Mouse (Mus musculus) MEL (cell line): ENCODE measurements around the gene Ptgr2. TPM values are rescaled to one million over a fixed set of nuclear protein-coding genes. Genes with fewer than 3 reads are reported as not detected.
"Not testable (repeated sequence)": the region's sequence is repeated elsewhere in the genome, so short reads cannot be mapped to it uniquely, and the experiment has no call there.

Experiments
- DNase-seq: peaks from one replicate; pipeline ENCODE4 v3.0.0; 2011; ENCODE audit warnings: low read depth, low spot score
- H3K27ac ChIP-seq: 2 replicates; pipeline ENCODE4 v1.5.1; 2012; ENCODE audit warnings: low read depth, mild to moderate bottlenecking, control low read depth, low read length, moderate library complexity; ENCODE audit not compliant: control insufficient read depth
- H3K27me3 ChIP-seq, 2 experiments: fragments of 150-350 bp in 1 of 2; sonication (generic) in 1 of 2; 2 replicates each; pipeline ENCODE4 v1.6.1; 2012; ENCODE audit warnings: low read length in 2 of 2, mild to moderate bottlenecking in 2 of 2, improper control_type of control experiment in 1 of 2, moderate library complexity in 1 of 2; ENCODE audit not compliant: insufficient read depth in 2 of 2, control insufficient read depth in 1 of 2
- H3K36me3 ChIP-seq, 2 experiments: 2 replicates each; pipeline ENCODE4 v1.6.1; 2012 to 2014; ENCODE audit warnings: low read length in 2 of 2, improper control_type of control experiment in 1 of 2, inconsistent platforms in 1 of 2, mild to moderate bottlenecking in 1 of 2; ENCODE audit not compliant: insufficient read depth in 2 of 2, control insufficient read depth in 1 of 2
- H3K4me1 ChIP-seq, 2 experiments: fragments of 150-350 bp in 1 of 2; sonication (generic) in 1 of 2; 2 replicates each; pipeline ENCODE4 v1.6.1; 2012; ENCODE audit warnings: low read length in 2 of 2, improper control_type of control experiment in 1 of 2, mild to moderate bottlenecking in 1 of 2; ENCODE audit not compliant: insufficient read depth in 2 of 2, control insufficient read depth in 1 of 2
- H3K4me3 ChIP-seq, 2 experiments: fragments of 150-350 bp in 1 of 2; sonication (generic) in 1 of 2; 2 replicates each; pipeline ENCODE4 v1.5.1; 2012; ENCODE audit warnings: low read depth in 2 of 2, low read length in 2 of 2, mild to moderate bottlenecking in 2 of 2, moderate library complexity in 2 of 2, control low read depth in 1 of 2, improper control_type of control experiment in 1 of 2; ENCODE audit not compliant: control insufficient read depth in 1 of 2, insufficient read depth in 1 of 2
- H3K79me2 ChIP-seq: 2 replicates; pipeline ENCODE4 v1.6.1; 2012; ENCODE audit warnings: mild to moderate bottlenecking, low read length, moderate library complexity; ENCODE audit not compliant: control insufficient read depth, poor library complexity, insufficient read depth
- H3K9ac ChIP-seq: 2 replicates; pipeline ENCODE4 v1.6.1; 2012; ENCODE audit warnings: low read depth, mild to moderate bottlenecking, control low read depth, low read length, moderate library complexity; ENCODE audit not compliant: control insufficient read depth, poor library complexity, severe bottlenecking
- H3K9me3 ChIP-seq: fragments of 150-350 bp; sonication (generic); replicated peaks from 2 replicates; pipeline ENCODE4 v1.6.1; 2012; ENCODE audit warnings: mild to moderate bottlenecking, low read length, improper control_type of control experiment, moderate library complexity; ENCODE audit not compliant: insufficient read depth
- BHLHE40 ChIP-seq: IDR thresholded peaks from 2 replicates; pipeline ENCODE4 v1.6.1; 2012; ENCODE audit warnings: low read depth, mild to moderate bottlenecking, inconsistent platforms, low read length, improper control_type of control experiment, borderline replicate concordance
- CTCF ChIP-seq, 3 experiments: IDR thresholded peaks in 2 of 3; conservative IDR thresholded peaks in 1 of 3; 2 replicates each; pipeline ENCODE4 v1.5.1; 2011 to 2012; ENCODE audit warnings: low read length in 3 of 3, low read depth in 2 of 3, mild to moderate bottlenecking in 2 of 3, improper control_type of control experiment in 1 of 3, inconsistent platforms in 1 of 3, mixed read lengths in 1 of 3, moderate library complexity in 1 of 3; ENCODE audit not compliant: control insufficient read depth in 1 of 3, insufficient read depth in 1 of 3, poor library complexity in 1 of 3, severe bottlenecking in 1 of 3
- EP300 ChIP-seq, 2 experiments: IDR thresholded peaks; 2 replicates each; pipeline ENCODE4 v1.6.1; 2011; ENCODE audit warnings: improper control_type of control experiment in 2 of 2, low read length in 2 of 2, low read depth in 1 of 2, mild to moderate bottlenecking in 1 of 2
- ETS1 ChIP-seq: IDR thresholded peaks from 2 replicates; pipeline ENCODE4 v1.6.1; 2012; ENCODE audit warnings: low read depth, mild to moderate bottlenecking, inconsistent platforms, low read length, improper control_type of control experiment, moderate library complexity
- GATA1 ChIP-seq: IDR thresholded peaks from 2 replicates; pipeline ENCODE4 v1.6.1; 2011; ENCODE audit warnings: low read depth, low read length, improper control_type of control experiment
- MAX ChIP-seq: IDR thresholded peaks from 2 replicates; pipeline ENCODE4 v1.6.1; 2011; ENCODE audit warnings: low read length, improper control_type of control experiment
- MXI1 ChIP-seq: IDR thresholded peaks from 2 replicates; pipeline ENCODE4 v1.6.1; 2011; ENCODE audit warnings: mild to moderate bottlenecking, low read depth, low read length, improper control_type of control experiment
- MYB ChIP-seq: IDR thresholded peaks from 2 replicates; pipeline ENCODE4 v1.6.1; 2011; ENCODE audit warnings: mild to moderate bottlenecking, low read depth, low read length, improper control_type of control experiment
- MYC ChIP-seq: IDR thresholded peaks from 2 replicates; pipeline ENCODE4 v1.6.1; 2011; ENCODE audit warnings: low read depth, mild to moderate bottlenecking, low read length, improper control_type of control experiment, moderate library complexity
- NELFE ChIP-seq: IDR thresholded peaks from 2 replicates; pipeline ENCODE4 v1.6.1; 2011; ENCODE audit warnings: low read depth, low read length, improper control_type of control experiment
- POLR2A ChIP-seq, 2 experiments: IDR thresholded peaks; 2 replicates each; pipeline ENCODE4 v1.6.1; 2011 to 2012; ENCODE audit warnings: low read length in 2 of 2, mild to moderate bottlenecking in 2 of 2, control low read depth in 1 of 2, improper control_type of control experiment in 1 of 2, low read depth in 1 of 2, moderate library complexity in 1 of 2; ENCODE audit not compliant: control insufficient read depth in 1 of 2, insufficient read depth in 1 of 2, poor library complexity in 1 of 2
- POLR2AphosphoS2 ChIP-seq: IDR thresholded peaks from 2 replicates; pipeline ENCODE4 v1.6.1; 2011; ENCODE audit warnings: low read length, improper control_type of control experiment
- POLR2AphosphoS5 ChIP-seq: IDR thresholded peaks from 2 replicates; pipeline ENCODE4 v1.6.1; 2012; ENCODE audit warnings: low read depth, borderline replicate concordance, mild to moderate bottlenecking, inconsistent platforms, low read length, moderate library complexity, mixed read lengths
- RAD21 ChIP-seq: IDR thresholded peaks from 2 replicates; pipeline ENCODE4 v1.6.1; 2011; ENCODE audit warnings: mild to moderate bottlenecking, low read depth, low read length, improper control_type of control experiment
- RCOR1 ChIP-seq: IDR thresholded peaks from 2 replicates; pipeline ENCODE4 v1.6.1; 2012; ENCODE audit warnings: low read depth, mild to moderate bottlenecking, inconsistent platforms, low read length, improper control_type of control experiment
- SIN3A ChIP-seq: IDR thresholded peaks from 2 replicates; pipeline ENCODE4 v1.6.1; 2012; ENCODE audit warnings: low read length, improper control_type of control experiment, inconsistent platforms
- SMC3 ChIP-seq: IDR thresholded peaks from 2 replicates; pipeline ENCODE4 v1.6.1; 2011; ENCODE audit warnings: low read depth, low read length, improper control_type of control experiment
- TAL1 ChIP-seq: IDR thresholded peaks from 2 replicates; pipeline ENCODE4 v1.6.1; 2012; ENCODE audit warnings: mild to moderate bottlenecking, inconsistent platforms, low read length, moderate library complexity, mixed read lengths
- TBP ChIP-seq: IDR thresholded peaks from 2 replicates; pipeline ENCODE4 v1.8.0; 2011; ENCODE audit warnings: low read depth, low read length, improper control_type of control experiment
- TCF12 ChIP-seq: IDR thresholded peaks from 2 replicates; pipeline ENCODE4 v1.6.1; 2014; ENCODE audit warnings: low read depth, mild to moderate bottlenecking, inconsistent platforms, low read length, improper control_type of control experiment, moderate library complexity
- ZC3H11A ChIP-seq: IDR thresholded peaks from 2 replicates; pipeline ENCODE4 v1.6.1; 2012; ENCODE audit warnings: low read depth, mild to moderate bottlenecking, inconsistent platforms, low read length, improper control_type of control experiment
- ZKSCAN1 ChIP-seq: IDR thresholded peaks from 2 replicates; pipeline ENCODE4 v1.6.1; 2012; ENCODE audit warnings: low read depth, mild to moderate bottlenecking, inconsistent platforms, low read length, improper control_type of control experiment, moderate library complexity
- ZMIZ1 ChIP-seq: IDR thresholded peaks from 2 replicates; pipeline ENCODE4 v1.6.1; 2012; ENCODE audit warnings: low read depth, mild to moderate bottlenecking, inconsistent platforms, low read length, improper control_type of control experiment, moderate library complexity
- polyA plus RNA-seq, 2 experiments: library from polyadenylated mRNA; stranded (reverse) in 1 of 2; unstranded in 1 of 2; fragments of >175 nt in 1 of 2; fragments of >200 nt in 1 of 2; gene quantifications; 2 replicates each; pipeline versions ENCODE4 v1.2.1 to v1.2.4; 2012; ENCODE audit warnings: low replicate concordance in 2 of 2, low read depth in 1 of 2; ENCODE audit not compliant: insufficient read length in 2 of 2, insufficient read depth in 1 of 2, missing spikeins in 1 of 2
- total RNA-seq: library from RNA; depleted of rRNA; stranded (reverse); fragments of 300-350 nt; gene quantifications from 2 replicates; pipeline ENCODE4 v1.2.3, GENCODE M21; 2012

Ptgr2 gene
- total and polyA plus RNA-seq, 3 experiments: 33.0 to 35.9 TPM; not detected in 1

DNA sequence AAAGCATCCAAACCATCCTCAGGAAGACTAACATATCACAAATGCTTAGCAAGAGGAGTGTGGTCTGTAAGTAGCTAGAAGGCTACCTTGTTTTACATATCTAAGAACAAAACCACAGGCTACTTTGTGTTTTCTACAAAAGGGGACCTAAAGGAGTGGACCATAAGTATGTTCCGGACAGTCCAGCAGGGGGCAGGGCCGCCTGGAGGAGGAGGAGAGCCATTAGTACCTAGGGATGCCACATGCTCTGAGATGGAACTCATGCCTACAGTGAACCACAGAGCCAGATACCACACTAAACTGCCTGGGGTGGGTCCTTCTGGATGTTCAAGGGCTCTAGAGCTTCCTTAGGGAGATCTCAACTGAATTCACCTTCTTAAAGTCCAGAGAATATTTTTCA is 62.2 kb downstream of the Ptgr2 start:
- no peaks in the 10 kb centered on the region for H3K27me3 ChIP-seq
- H3K4me1 ChIP-seq: no peaks in the 10 kb centered on the region
- H3K79me2 ChIP-seq: no peaks in the 10 kb centered on the region
- no peak overlapping the region for H3K4me3 ChIP-seq
- DNase-seq: peak; percentile 43
- TF ChIP-seq ZMIZ1: no peak
- no peak for TF ChIP-seq ZKSCAN1
- TF ChIP-seq ZC3H11A: peak; percentile 37
- TF ChIP-seq POLR2AphosphoS2: no peak
- TF ChIP-seq CTCF (IDR thresholded peaks at IDR 0.05 in 2 of 3, conservative IDR thresholded peaks at IDR 0.05 in 1 of 3; ENCODE audit: control insufficient read depth in 1 of 3, insufficient read depth in 1 of 3, low read depth in 2 of 3, low read length in 3 of 3, poor library complexity in 1 of 3, severe bottlenecking in 1 of 3): peak; percentile 36 to 57 (median 51)
- TF ChIP-seq NELFE: no peak
- no peak for TF ChIP-seq MYB
- no peak for TF ChIP-seq POLR2AphosphoS5
- TF ChIP-seq SMC3: peak; percentile 50
- TF ChIP-seq RAD21: peak; percentile 48
- TF ChIP-seq POLR2A (IDR thresholded peaks at IDR 0.05; ENCODE audit: control insufficient read depth in 1 of 2, insufficient read depth in 1 of 2, low read depth in 1 of 2, low read length in 2 of 2, poor library complexity in 1 of 2): no peak
- H3K36me3 ChIP-seq: peaks cover 0 to 7% of the 10 kb centered on the region in 2 experiments; a peak in 2 of 4 replicates
- no peaks in the 10 kb centered on the region for H3K9me3 ChIP-seq
- H3K9ac ChIP-seq: no peak overlapping the region
- no peak overlapping the region for H3K27ac ChIP-seq

DNA sequence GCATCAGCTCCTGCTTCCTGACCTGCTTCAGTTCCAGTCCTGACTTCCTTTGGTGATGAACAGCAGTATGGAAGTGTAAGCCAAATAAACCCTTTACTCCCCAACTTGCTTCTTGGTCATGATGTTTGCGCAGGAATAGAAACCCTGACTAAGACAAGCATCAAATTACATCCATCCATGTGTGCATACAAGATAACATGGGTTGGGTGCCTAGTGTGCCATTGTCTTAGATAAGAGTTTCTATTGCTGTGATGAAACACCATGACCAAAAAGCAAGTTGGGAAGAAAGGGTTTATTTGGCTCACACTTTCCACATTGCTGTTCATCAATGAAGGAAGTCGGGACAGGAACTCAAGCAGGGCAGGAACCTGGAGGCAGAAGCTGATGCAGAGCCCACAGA is 73.7 kb downstream of the Ptgr2 start:
- not testable (repeated sequence) for H3K4me3 ChIP-seq, H3K27me3 ChIP-seq, H3K9me3 ChIP-seq, H3K9ac ChIP-seq
- Histone ChIP-seq H3K27ac (peak overlapping the region; percentile 64), H3K79me2 (peaks cover 14% of the 10 kb centered on the region), H3K36me3 (peaks cover 0 to 31% of the 10 kb centered on the region in 2 experiments; a peak in 2 of 4 replicates), H3K4me1 (peaks cover 13 to 26% of the 10 kb centered on the region in 2 experiments)
- TF ChIP-seq MXI1 (peak; percentile 35; the same call in 1 of the 2 replicates), MAX (peak; percentile 31; the same call in 1 of the 2 replicates), BHLHE40 (peak; percentile 45; the same call in 1 of the 2 replicates), SIN3A (peak; percentile 39), GATA1 (peak; percentile 91), RCOR1 (peak; percentile 50; the same call in 1 of the 2 replicates), MYC (0 out of 2 replicates have a peak, but pooled peaks have one; percentile 39), TCF12 (peak; percentile 90), ETS1 (peak; percentile 85), TBP (0 out of 2 replicates have a peak, but pooled peaks have one; percentile 43), EP300 (IDR thresholded peaks at IDR 0.05; ENCODE audit: low read depth in 1 of 2, low read length in 2 of 2) (peak; percentile 86 to 87), TAL1 (peak; percentile 89)
- DNase-seq: peak; percentile 83
